Mouse (Mus musculus): ENCODE measurements at regions not wholly inside any gene's neighbourhood (a gene's known extent, or its start where the extent isn't known, plus 50 kb on each side); places are given as distances from the start of the nearest gene placed in this dataset.
"Not testable (repeated sequence)": the region's sequence is repeated elsewhere in the genome, so short reads cannot be mapped to it uniquely, and the experiment has no call there.

- CTCF ChIA-PET, result no interaction called here
Measured at GRCm38 (mm10) chr15:11479166-11479944, 79.9 kb upstream of the Tars start.

GRCm38 (mm10) chr15:11476248-11476647 is 76.8 kb upstream of the Tars start:
- CTCF ChIA-PET, result no interaction called here

- CTCF ChIA-PET, result no interaction called here
Measured at GRCm38 (mm10) chr15:11463341-11463740, 63.9 kb upstream of the Tars start.

- CTCF ChIA-PET, result not testable (repeated sequence)
Measured at GRCm38 (mm10) chr15:11461575-11461974, 62.1 kb upstream of the Tars start.

- CTCF ChIA-PET, result no interaction called here
Measured at GRCm38 (mm10) chr15:11459306-11459705, 59.8 kb upstream of the Tars start.

GRCm38 (mm10) chr15:11457278-11457677 is 57.8 kb upstream of the Tars start:
- CTCF ChIA-PET, result no interaction called here

GRCm38 (mm10) chr15:11455982-11456381 is 56.5 kb upstream of the Tars start:
- CTCF ChIA-PET, result no interaction called here

- CTCF ChIA-PET, result no interaction called here
Measured at GRCm38 (mm10) chr15:11455366-11455785, 55.9 kb upstream of the Tars start.

- CTCF ChIA-PET, result no interaction called here
Measured at GRCm38 (mm10) chr15:11453997-11454396, 54.5 kb upstream of the Tars start.

GRCm38 (mm10) chr15:11451635-11452034 is 52.2 kb upstream of the Tars start:
- CTCF ChIA-PET, result no interaction called here

Data from spleen, embryonic (tissue).